8 mouse cellular contexts compared by ENCODE assay signal in genomic region chr12:111445890-111446613, GRCm38 (mm10). TPM values are rescaled to one million over a fixed set of nuclear protein-coding genes. Genes with fewer than 3 reads are reported as not detected.
DNase-seq lines count a peak whose midpoint lies in the region; ATAC-seq and TF ChIP-seq lines count a peak whose summit lies in the region.

No protein-coding gene starts in this region.

- no peak for DNase-seq in kidney, adult 2 months
- no peak for DNase-seq in kidney, adult 9 months
- DNase-seq in embryonic facial prominence, embryonic 14.5 days (ENCODE audit: low spot score) = no peak
- DNase-seq in kidney, postnatal 10 days = peak; percentile 39
- no peak for DNase-seq in thymus, postnatal 14 days
- no peak for DNase-seq in gastrocnemius, adult 8-10 months (ENCODE audit: low spot score in 2 of 2)
- DNase-seq in cerebellum, adult 2 months = no peak

- WGBS in kidney, adult 2 months = 25% methylated on average over 27 of the region's 27 CpGs
- 9% methylated on average over 21 of the region's 27 CpGs for WGBS in embryonic facial prominence, embryonic 14.5 days
- 5% methylated on average over 27 of the region's 27 CpGs for WGBS in neural tube, embryonic 12.5 days
- 10% methylated on average over 27 of the region's 27 CpGs for WGBS in cerebellum, adult 2 months

- H3K9ac ChIP-seq in embryonic facial prominence, embryonic 14.5 days (ENCODE audit: low read depth, low read length) = peak overlapping the region; percentile 34; the same call in 1 of the 2 replicates
- no peak overlapping the region for H3K9ac ChIP-seq in neural tube, embryonic 12.5 days

- TF ChIP-seq CTCF in kidney, adult 2 months (conservative IDR thresholded peaks at IDR 0.05; ENCODE audit: insufficient read depth, insufficient read length, low read depth, low read length) = no peak
- TF ChIP-seq CTCF in cerebellum, adult 2 months (IDR thresholded peaks at IDR 0.05; ENCODE audit: borderline replicate concordance, insufficient read depth, low read depth, low read length) = no peak

- no peak for TF ChIP-seq POLR2A in kidney, adult 2 months (IDR thresholded peaks at IDR 0.05; ENCODE audit: low read depth, low read length)
- TF ChIP-seq POLR2A in cerebellum, adult 2 months (IDR thresholded peaks at IDR 0.05; ENCODE audit: borderline replicate concordance, insufficient read depth, low read length) = no peak

- no peak for ATAC-seq in embryonic facial prominence, embryonic 14.5 days (ENCODE audit: low read depth)
- no peak for ATAC-seq in neural tube, embryonic 12.5 days (ENCODE audit: low FRiP score, low read depth)

- H3K4me2 ChIP-seq in embryonic facial prominence, embryonic 14.5 days (ENCODE audit: low read depth, low read length) = peak overlapping the region; percentile 50
- peak overlapping the region; percentile 46 for H3K4me2 ChIP-seq in neural tube, embryonic 12.5 days (replicated peaks)

- H3K9me3 ChIP-seq in embryonic facial prominence, embryonic 14.5 days (ENCODE audit: control insufficient read depth, low read length) = no peaks in the 10 kb centered on the region
- no peaks in the 10 kb centered on the region for H3K9me3 ChIP-seq in neural tube, embryonic 12.5 days

- no peaks in the 10 kb centered on the region; the same call in 1 of the 2 replicates for H3K36me3 ChIP-seq in kidney, adult 2 months (ENCODE audit: control insufficient read depth, insufficient read depth, low read length)
- H3K36me3 ChIP-seq in embryonic facial prominence, embryonic 14.5 days (ENCODE audit: control insufficient read depth, insufficient read depth, low read length) = no peaks in the 10 kb centered on the region
- no peaks in the 10 kb centered on the region for H3K36me3 ChIP-seq in neural tube, embryonic 12.5 days

- H3K4me3 ChIP-seq in kidney, adult 2 months (ENCODE audit: insufficient read depth, low read depth, low read length) = peak overlapping the region; percentile 59
- H3K4me3 ChIP-seq in embryonic facial prominence, embryonic 14.5 days (ENCODE audit: low read depth, low read length) = peak overlapping the region; percentile 32
- peak overlapping the region; percentile 15; the same call in 1 of the 2 replicates for H3K4me3 ChIP-seq in neural tube, embryonic 12.5 days
- no peak overlapping the region for H3K4me3 ChIP-seq in cerebellum, adult 2 months (replicated peaks; ENCODE audit: insufficient read depth, low read depth, low read length)

- H3K27ac ChIP-seq in kidney, adult 2 months (ENCODE audit: insufficient read depth, low read depth, low read length) = peak overlapping the region; percentile 51
- H3K27ac ChIP-seq in embryonic facial prominence, embryonic 14.5 days (replicated peaks; ENCODE audit: low read depth, low read length) = no peak overlapping the region
- H3K27ac ChIP-seq in neural tube, embryonic 12.5 days = no peak overlapping the region
- no peak overlapping the region for H3K27ac ChIP-seq in cerebellum, adult 2 months (ENCODE audit: insufficient read depth, low read length)

- H3K4me1 ChIP-seq in kidney, adult 2 months (ENCODE audit: control insufficient read depth, insufficient read depth, low read length) = peaks cover 22% of the 10 kb centered on the region
- peaks cover 25% of the 10 kb centered on the region for H3K4me1 ChIP-seq in embryonic facial prominence, embryonic 14.5 days (ENCODE audit: control insufficient read depth, insufficient read depth, low read length)
- peaks cover 21% of the 10 kb centered on the region for H3K4me1 ChIP-seq in neural tube, embryonic 12.5 days
- H3K4me1 ChIP-seq in cerebellum, adult 2 months (ENCODE audit: control insufficient read depth, insufficient read depth, low read length) = 0 out of 2 replicates have a peak, but pooled peaks cover 5% of the 10 kb centered on the region

- no peaks in the 10 kb centered on the region for H3K27me3 ChIP-seq in kidney, adult 2 months (replicated peaks; ENCODE audit: control insufficient read depth, insufficient read depth, low read length)
- H3K27me3 ChIP-seq in embryonic facial prominence, embryonic 14.5 days (replicated peaks; ENCODE audit: control insufficient read depth, insufficient read depth, low read length) = peaks cover 95% of the 10 kb centered on the region
- H3K27me3 ChIP-seq in neural tube, embryonic 12.5 days (replicated peaks) = peaks cover 100% of the 10 kb centered on the region
- peaks cover 2% of the 10 kb centered on the region; the same call in 1 of the 2 replicates for H3K27me3 ChIP-seq in cerebellum, adult 2 months (ENCODE audit: control insufficient read depth, insufficient read depth, low read length)

RNA-seq across cellular contexts. Expression of gene Tnfaip2, which starts 3.8 kb away (rescaled TPM):
- polyA plus RNA-seq in kidney, adult 2 months (2012; rRNA removed) = 48.5 and 56.2 TPM in 2 replicates
- polyA plus RNA-seq in embryonic facial prominence, embryonic 14.5 days (2014; fragmentation: Nextera tagmentation; extraction: Ambion mirVana) = 9.8 and 11.7 TPM in 2 replicates
- 1.9 and 3.3 TPM in 2 replicates for polyA plus RNA-seq in neural tube, embryonic 12.5 days (2016; fragmentation: Nextera tagmentation; extraction: Ambion mirVana)
- 10 to 100 TPM; 17.0 to 41.0 (median 32.6) TPM for total RNA-seq in gastrocnemius, adult 8-10 months (2022)
- polyA plus RNA-seq in cerebellum, adult 2 months (2012; rRNA removed) = 0.87 and 1.2 TPM in 2 replicates

RNA-seq across cellular contexts. Expression of gene Exoc3l4, which starts 29.2 kb away (rescaled TPM):
- 42.9 and 50.5 TPM in 2 replicates for polyA plus RNA-seq in kidney, adult 2 months (2012; rRNA removed)
- 8.7 and 9.4 TPM in 2 replicates for polyA plus RNA-seq in embryonic facial prominence, embryonic 14.5 days (2014; fragmentation: Nextera tagmentation; extraction: Ambion mirVana)
- 3.0 and 3.3 TPM in 2 replicates for polyA plus RNA-seq in neural tube, embryonic 12.5 days (2016; fragmentation: Nextera tagmentation; extraction: Ambion mirVana)
- 1 to 10 TPM in 3 of 4 experiments, under 1 TPM in 1; 0.72 to 3.2 (median 2.7) TPM for total RNA-seq in gastrocnemius, adult 8-10 months (2022)
- 6.5 and 10.0 TPM in 2 replicates for polyA plus RNA-seq in cerebellum, adult 2 months (2012; rRNA removed)

RNA-seq across cellular contexts. Expression of gene Lbhd2, which starts 39.4 kb away (rescaled TPM):
- polyA plus RNA-seq in kidney, adult 2 months (2012; rRNA removed) = 0.13 and 0.15 TPM in 2 replicates
- 5.5 and 5.8 TPM in 2 replicates for polyA plus RNA-seq in embryonic facial prominence, embryonic 14.5 days (2014; fragmentation: Nextera tagmentation; extraction: Ambion mirVana)
- 0.42 and 0.51 TPM in 2 replicates for polyA plus RNA-seq in neural tube, embryonic 12.5 days (2016; fragmentation: Nextera tagmentation; extraction: Ambion mirVana)
- not detected for total RNA-seq in gastrocnemius, adult 8-10 months (2022)
- 1.5 and 2.5 TPM in 2 replicates for polyA plus RNA-seq in cerebellum, adult 2 months (2012; rRNA removed)

RNA-seq across cellular contexts. Expression of gene Gm266, which starts 39.6 kb away (rescaled TPM):
- polyA plus RNA-seq in kidney, adult 2 months (2012; rRNA removed) = 2.8 and 4.3 TPM in 2 replicates
- polyA plus RNA-seq in embryonic facial prominence, embryonic 14.5 days (2014; fragmentation: Nextera tagmentation; extraction: Ambion mirVana) = 24.4 and 25.3 TPM in 2 replicates
- polyA plus RNA-seq in neural tube, embryonic 12.5 days (2016; fragmentation: Nextera tagmentation; extraction: Ambion mirVana) = 2.5 and 4.1 TPM in 2 replicates
- total RNA-seq in gastrocnemius, adult 8-10 months (2022) = under 1 TPM in 3 of 4 experiments, not detected in 1; 0.27 to 0.34 (median 0.31) TPM
- 8.8 and 11.2 TPM in 2 replicates for polyA plus RNA-seq in cerebellum, adult 2 months (2012; rRNA removed)
